Mouse (Mus musculus) lung, adult 2 months (tissue): ENCODE measurements around the gene A830031A19Rik.

ENCODE experiments used
- CTCF ChIP-seq: fragments of 200-500 bp; IDR thresholded peaks from 2 replicates; pipeline ENCODE4 v1.5.1; 2011; ENCODE audit warnings: mild to moderate bottlenecking, low read length, control low read depth; ENCODE audit not compliant: insufficient read depth
- POLR2A ChIP-seq: fragments of 200-500 bp; IDR thresholded peaks from 2 replicates; pipeline ENCODE4 v1.6.1; 2011; ENCODE audit warnings: low read depth, mild to moderate bottlenecking, control low read depth, low read length, borderline replicate concordance; ENCODE audit errors: extremely low read depth

DNA sequence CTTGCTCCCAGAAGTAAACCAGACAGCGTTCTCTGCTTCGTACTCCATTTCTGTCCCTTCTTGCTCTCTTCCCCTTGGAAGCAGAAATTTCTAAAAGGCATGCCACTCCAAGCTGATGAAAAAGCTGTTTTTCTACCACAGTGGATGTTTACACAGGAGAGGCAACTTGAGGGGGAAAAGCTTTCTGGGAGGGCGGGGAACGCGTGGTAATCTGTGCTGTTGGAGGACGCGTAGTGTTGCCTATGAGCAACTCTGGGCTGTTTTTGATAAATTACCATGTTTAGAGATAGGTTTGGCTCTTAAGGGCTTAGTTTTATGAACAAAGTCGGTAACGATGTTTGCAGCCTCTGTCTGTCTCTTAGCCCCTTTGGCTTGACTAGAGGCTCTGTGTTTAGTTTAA lies 20.4 kb upstream of the A830031A19Rik start:
- no peak for TF ChIP-seq CTCF
- no peak for TF ChIP-seq POLR2A
